Mouse (Mus musculus): Measurements from ENCODE around the gene Gcdh.

GRCm38 (mm10) chr8:84889141-84889540 lies 4.6 kb downstream of the Gcdh start:
- TF ChIP-seq CTCF (IDR thresholded peaks at IDR 0.05; ENCODE audit: low read depth, low read length) (no peak), TAL1 (conservative IDR thresholded peaks at IDR 0.05; ENCODE audit: low read depth, low read length) (no peak)
